Mouse (Mus musculus) heart, adult 18-20 months (tissue): ENCODE measurements around the gene Ptbp1. TPM values are rescaled to one million over a fixed set of nuclear protein-coding genes. Genes with fewer than 3 reads are reported as not detected.
A peak's percentile ranks its signal among the peaks of the same experiment; 100 is the strongest.

Experiments used
- DNase-seq, 2 experiments: peaks; one replicate each; pipeline ENCODE4 v3.0.0; 2021 to 2022; ENCODE audit warnings: mixed read lengths in 1 of 2
- long read RNA-seq, 2 experiments: library from polyadenylated mRNA; stranded (forward); transcript quantifications; one replicate each; pipeline ENCODE4 v2.0.0; 2021
- total RNA-seq, 2 experiments: library from RNA; stranded (reverse); gene quantifications; 2 replicates each; pipeline ENCODE4 v1.2.3; 2021

Gene Ptbp1
- 10 to 100 TPM; 35.8 to 39.9 TPM for total RNA-seq
- long read RNA-seq, experiment 1, partial matches to known transcripts = 3 of 11 reads
- long read RNA-seq, experiment 1, other reads (novel, unspliced or antisense) = 2 of 11 reads
- long read RNA-seq, experiment 2, partial matches to known transcripts = 3 of 8 reads
- long read RNA-seq, experiment 2, other reads (novel, unspliced or antisense) = 3 of 8 reads

DNA sequence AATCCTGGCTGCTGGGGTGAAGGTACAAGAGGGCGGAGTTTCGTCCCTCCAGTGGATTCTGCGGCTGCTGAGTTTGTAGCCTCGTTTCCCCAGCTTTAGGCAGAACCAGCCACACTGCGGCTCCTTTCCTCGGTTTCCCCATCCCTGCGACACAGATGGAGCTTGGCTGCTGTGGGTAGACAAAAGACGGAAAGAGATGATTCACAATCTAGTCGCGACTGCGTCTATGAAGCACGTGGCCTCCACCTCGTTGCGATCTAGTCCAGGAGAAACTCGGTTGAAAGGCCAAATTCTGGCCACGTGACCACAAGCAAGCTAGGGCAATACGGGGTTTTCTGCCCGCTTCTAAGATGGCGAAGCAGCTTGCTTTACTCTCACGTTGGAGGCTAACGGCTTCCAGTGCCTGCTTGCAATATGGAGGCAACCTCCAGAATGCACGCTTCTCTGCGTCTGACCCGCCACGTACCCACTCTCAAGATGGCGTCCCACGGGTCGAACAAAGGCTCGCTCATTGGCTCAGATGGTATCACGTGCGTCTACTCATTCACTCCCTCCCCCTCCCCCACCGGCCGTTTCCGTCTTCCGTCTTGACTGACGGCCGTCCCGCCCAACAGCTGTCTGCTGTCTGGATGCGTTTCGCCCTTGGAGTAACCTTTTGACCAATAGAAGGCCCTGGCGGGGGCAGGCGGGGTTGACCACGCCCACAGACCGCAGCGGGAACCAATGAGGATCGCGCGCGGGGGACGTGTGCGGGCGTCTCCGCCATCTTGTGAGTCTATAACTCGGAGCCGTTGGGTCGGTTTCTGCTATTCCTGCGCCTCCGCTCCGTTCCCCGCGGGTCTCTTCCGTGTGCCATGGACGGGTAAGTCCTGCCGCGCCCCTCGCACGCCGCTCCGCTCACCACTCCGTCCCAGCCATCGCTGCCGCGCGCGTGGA lies at the start of gene Ptbp1:
Gene Ptbp1, plus strand, starts transcription at position 568 of the 936 bp plus-strand sequence.
- peak; percentile 99 for DNase-seq

DNA sequence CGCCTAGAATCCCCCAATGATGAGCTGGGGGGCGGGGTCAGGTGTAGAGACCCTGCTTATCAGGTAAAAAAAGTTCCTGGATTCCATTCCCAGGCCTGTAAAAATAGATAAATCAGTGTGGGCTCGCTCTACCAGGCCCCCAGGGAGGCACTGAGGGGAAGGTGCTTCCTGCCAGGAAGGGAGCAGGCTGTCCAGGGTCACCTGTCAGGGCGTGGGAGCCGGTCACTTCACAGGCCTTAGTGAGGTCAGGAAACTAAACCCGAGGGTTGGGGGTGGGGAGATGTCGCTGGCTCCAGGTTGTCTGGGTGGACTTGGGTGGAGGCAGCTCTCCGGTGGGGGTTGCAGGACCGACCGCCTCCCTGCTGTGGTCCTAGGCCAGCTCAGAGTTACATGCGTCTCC lies 48.6 kb upstream of the Ptbp1 start:
- peak; percentile 78 to 92 for DNase-seq

DNA sequence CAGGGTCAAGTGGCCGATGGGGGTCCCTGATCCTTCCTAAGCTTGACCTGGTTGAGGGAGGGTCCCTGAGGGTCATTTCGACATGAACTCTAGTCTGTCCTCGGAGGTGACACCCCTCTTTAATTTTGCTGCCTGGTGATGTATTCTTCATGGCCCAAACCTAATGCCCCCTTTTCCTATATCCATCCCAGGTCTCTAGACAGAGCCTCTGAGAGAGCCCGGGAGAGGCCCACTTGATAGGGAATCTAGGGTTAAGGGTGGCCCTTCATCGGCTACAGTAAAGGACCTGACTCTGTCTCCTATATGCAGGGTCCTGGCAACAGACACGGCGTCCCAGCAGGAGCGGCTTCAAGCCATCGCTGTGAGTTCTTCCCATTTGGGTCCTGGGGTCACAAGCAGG lies 47.9 kb upstream of the Ptbp1 start:
- DNase-seq = no peak

DNA sequence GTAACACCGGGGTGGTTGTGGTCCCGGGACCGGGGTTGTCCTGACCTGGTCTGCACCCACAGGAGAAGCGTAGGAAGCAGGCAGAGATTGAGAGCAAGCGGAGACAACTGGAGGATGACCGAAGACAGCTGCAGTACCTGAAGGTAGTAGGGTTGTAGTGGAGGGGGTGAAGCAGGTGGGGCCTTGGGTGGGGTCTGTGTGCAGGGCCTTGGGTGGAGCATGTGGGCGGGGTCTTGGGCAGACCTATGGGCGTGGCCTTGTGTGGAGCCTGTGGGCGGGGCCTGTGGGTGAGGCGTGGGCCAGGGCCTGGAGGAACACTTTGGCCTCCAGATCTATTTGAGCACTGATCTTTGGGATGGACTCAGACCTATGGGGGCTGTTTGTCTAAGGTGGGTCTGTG lies 47.3 kb upstream of the Ptbp1 start:
- peak; percentile 70 to 84 for DNase-seq

DNA sequence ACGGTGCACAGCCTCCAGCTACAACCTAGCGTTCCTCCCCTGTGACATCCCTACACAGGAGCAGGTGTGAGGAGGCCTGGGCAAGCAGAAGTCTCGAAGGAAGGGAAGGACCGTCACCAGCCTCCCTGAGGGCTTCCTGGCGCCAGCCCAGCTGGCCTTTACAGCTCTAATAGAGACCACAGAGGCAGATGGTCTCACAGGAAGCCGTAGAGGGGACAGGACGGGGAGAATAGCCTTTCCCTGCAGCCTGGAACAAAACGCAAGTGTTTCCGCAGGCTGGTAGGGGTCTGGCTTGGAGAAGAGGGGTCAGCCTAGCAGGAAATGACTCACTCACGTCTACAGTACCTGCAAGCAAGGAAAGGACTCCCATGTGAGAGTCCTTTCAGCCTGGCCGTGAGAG lies 46.4 kb upstream of the Ptbp1 start:
- DNase-seq = peak; percentile 63 to 86

DNA sequence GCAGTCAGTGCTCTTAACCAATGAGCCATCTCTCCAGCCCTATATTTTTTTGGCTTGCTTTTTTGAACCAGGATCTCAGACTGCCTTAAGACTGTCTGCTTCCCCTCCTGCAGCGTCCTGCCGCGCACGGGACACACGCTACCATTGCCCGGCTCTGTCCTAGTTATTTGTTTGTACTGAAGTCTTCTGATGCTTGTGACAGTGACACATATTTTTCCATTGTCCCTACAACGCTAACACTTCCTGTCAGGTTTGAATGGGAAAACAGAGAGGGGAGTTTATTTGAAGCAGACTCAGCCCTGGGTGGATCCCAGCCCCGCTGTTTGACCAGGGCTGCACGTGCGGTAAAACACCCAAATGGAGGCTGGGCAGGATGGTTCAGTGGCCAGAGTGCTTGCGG lies 45.5 kb upstream of the Ptbp1 start:
- peak in 1 of 2 experiments; percentile 44 for DNase-seq

DNA sequence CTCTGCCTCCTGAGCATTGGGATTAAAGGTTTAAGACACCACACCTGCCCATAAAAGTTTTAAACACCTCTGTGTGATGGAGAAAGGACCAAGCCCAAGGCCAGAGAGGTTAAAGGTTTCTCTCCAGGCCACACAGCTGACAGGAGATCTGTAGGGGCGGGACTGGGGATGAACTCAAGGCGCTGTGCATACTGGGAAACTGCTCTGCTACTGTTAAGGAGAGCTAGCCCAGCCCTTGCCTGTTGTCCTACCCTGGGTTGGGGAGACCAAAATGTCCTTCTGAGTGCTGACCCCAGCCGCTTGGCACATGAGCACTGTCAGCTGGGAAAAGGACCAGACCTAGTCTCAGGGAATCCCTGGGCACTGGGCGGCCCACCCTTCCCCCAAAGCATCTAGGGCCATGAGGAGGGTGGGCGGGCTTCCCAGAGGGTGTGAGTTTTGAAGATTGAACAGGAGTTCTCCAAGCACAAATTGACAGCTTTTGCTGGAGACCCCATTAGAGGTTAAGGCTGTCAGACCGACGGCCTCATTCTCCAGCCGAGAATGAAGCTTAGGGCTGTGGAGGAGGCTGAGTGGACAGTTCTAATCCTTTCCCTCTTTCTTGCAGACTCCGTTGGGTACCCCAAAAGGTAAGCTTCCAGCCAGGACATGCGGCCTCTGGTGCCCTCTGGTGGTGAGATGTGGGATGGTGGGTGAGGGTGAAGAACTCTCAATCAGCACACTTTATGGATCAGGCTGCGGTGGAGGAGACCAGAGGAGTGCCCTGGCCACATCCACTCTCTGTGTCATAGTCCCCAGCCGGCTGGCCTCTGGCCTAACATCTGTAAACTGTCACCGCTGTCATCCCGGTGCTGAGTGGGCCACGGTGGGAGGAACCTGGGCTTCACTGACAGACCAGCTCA lies 42.2 kb upstream of the Ptbp1 start:
- DNase-seq = peak; percentile 81 to 96

DNA sequence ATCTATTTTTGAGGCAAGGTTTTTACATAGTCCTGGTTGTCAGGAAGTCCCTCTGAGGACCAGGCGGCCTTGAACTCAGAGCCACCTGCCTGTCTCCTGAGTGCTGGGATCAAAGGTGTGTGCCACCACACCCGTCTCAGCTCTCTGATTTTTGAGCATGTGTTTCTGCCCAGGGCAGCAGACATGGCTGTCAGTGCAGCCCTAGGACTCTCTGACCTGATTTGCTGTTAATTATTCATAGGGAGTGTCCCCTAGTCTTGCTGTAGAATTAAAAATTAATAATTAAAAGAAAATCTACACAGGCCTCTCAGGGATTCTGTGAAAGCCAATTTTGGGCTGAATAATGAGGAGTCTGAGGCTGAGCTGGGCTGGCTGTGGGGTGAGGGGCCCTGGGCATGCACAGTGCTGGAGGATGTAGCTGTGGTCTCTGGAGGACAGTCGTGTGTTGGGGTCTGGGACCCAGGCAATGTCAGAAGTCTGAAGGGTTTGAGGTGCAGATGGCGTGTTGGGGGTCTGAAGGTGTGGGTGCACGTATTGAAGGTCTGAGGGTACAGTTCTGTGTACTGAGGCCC lies 39.9 kb upstream of the Ptbp1 start:
- DNase-seq = no peak

DNA sequence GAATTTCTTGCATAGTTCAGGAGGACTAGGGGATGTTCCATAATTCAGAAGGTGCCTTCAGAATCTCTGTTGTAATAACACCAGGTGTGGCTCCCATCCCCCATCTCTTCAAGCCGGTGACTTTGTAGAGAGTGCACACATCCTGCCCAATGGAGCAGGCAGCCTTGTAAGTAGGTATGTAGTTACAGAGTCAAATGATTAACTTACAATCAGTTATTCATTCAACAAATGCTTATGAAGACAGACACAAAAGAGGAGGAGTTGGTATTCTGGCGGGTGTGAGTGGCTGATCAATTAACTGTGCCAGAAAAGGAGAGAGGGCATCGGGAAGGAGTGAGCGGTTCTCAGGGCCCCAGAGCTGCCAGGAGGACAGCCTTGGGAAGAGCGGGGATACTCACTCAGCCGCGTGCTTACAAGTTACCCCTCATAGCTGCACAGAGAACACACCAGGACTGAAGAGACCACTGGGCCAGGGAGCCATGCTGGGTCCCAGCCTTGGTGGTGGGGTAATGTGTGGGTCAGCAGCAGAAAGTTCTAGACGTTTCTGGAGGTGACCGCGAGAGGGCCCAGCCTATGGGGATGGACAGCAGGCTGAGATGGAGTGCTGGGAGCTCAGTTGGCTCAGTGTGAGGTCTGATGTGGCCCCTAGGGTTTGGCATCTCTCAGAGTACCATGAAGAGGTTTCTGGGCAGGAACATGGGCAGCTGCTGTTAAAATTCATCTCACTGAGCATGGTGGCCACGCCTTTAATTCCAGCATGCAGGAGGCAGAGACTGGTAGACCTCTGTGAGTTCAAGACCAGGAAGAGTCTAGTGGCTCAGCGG lies 38.3 kb upstream of the Ptbp1 start:
- no peak for DNase-seq

DNA sequence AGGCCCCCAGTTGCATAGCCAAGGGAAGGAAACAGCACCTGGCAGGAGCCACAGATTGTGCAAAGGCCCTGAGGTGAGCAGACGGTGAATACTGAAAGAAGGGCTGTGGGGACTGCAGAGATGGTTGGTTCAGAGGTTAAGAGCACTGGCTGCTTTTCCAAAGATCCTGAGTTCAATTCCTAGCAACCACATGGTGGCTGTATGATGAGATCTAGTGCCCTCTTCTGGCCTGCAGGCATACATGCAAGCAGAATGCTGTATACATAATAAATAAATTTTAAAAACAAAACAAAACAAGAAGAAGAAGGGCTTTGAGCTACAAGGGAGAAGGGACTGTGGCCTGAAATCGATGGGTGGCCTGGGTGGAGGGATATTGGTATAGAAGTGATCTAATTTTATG lies 37.1 kb upstream of the Ptbp1 start:
- DNase-seq = no peak

DNA sequence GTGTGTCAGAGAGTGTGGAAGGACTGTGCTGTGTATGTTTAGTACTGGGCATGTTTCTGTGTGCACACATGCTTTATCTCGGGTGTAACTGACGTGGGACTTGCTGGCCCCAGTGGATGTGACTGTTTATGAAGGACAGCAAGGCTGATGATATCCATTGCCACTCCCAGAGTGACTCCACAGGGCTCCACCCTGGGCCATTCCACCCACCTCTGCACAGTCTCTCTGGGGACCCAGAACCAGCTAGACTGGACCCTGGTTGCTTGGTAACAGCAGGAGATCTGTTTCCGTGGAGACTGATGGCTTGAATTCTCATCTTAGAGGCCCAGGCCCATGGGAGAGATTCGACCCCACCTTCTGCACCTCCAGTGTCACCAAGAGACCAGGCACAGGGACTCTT lies 36.0 kb upstream of the Ptbp1 start:
- DNase-seq = no peak

DNA sequence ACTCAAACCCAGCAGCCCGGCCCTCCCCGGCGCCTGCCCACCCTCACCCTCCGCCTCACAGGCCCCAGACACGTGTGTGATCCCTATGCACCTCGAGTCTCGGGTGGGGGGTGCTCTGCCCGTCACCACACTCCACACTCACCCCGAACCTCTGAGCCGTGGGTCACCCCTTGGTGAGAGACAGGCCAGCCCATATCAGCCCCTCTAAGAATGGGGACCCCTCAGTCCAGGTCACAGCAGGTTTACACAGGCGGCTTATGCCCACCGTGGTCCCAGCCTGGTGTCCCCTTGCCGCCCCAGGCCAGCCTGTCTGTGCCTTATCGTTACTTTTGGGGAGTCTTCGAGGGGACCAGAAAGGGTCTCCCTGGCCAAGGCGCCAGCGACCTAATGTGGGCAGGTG lies 34.6 kb upstream of the Ptbp1 start:
- no peak for DNase-seq

DNA sequence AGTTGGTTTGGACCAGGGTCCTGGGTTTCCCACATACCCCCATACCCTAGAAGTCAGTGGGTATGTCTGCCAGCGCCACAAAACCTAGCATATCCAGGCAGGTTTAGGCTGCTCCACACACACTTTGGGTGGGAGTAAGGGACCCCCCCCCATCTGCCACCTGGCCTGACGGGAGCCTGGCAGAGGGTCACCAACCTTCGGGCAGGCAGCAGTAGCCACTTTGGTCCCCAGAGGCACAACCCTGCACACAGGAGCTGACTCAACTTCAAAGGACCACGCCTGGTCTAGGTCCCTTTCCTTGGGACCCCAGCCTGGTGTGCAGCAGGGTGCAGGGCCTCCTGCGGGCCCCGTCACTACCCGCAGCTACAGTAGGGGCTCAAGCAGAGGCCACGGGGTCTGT lies 34.0 kb upstream of the Ptbp1 start:
- no peak for DNase-seq

DNA sequence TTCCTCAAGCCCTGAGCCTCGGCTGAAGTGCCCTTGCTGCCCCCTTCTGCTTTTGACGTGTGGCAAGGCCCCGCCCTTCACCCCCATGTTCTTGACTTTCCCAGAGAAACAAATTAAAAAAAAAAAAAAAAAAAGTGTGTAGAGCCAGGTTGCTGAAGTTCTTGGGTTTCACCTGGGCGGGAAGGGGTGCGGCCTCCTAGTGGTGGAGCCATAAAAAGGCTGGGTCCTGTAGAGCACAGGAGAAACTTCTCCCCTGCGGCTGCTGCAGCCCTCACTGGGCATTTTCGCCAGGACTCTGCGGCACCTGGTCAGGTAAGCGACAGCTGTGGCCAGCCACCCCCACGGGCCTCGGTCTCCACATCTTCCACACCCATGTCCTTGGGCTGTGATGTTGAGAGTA lies 33.4 kb upstream of the Ptbp1 start, which contains the start of gene Misp:
Gene Misp, plus strand, starts transcription at position 208 of the 400 bp plus-strand sequence.
- no peak for DNase-seq

DNA sequence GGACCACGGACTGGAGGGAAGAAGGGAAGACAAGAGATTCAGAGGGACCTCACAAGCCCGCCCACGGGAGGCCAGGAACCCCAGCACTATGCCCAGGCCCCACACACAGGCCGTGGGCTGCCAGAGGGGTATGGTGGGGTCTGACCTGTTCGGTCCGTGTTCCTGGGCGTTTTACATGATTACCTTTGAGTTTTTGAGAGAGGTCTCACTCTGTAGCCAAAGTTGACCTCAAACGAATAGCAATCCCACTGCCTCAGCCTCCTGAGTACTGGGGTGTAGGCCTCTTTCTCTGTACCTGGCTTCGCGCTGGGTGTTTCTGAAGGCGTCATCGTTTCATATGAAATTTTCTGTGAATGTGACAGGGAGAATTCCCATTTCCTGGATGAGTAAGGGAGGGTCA lies 32.5 kb upstream of the Ptbp1 start:
- no peak for DNase-seq

DNA sequence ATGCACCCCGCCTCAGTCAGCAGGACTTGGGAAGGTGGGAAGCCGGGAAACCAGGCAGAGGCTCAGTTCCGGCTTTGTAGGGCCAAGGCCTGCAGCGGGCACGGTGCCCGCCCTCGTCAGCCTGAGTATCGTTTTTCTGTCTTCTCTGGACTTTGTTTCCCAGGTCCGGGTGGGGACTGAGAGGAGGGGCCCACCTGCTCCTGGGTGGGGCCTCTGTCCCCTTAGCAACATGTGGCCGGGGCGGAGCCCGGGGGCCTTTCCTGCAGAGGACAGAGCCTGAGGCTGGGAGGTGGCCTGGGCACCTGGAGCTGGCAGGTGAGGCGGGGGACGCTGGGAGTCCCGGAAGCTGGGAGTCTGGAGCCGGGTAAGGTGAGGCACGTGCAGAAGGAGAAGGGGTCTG lies 31.9 kb upstream of the Ptbp1 start:
- no peak for DNase-seq

DNA sequence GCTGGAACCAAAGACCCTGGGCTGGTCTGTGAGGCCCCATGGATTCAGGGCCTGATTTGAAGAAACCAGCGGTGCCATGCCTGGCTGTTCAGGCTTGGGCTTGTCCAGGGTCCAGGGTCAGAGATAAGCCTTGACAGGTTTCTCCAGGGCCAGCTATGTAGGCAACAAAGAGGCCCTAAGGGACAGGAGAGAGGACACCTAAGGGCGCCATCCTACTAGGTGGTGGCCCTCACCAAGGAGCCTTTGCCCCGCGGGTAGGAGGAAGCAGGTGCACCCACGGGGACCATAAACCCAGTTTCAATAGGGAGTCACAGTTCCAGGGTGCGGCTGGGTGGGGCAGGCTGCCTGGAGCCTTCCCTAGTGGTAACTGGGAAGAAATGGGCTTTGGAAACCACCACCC lies 31.2 kb upstream of the Ptbp1 start:
- DNase-seq = no peak

DNA sequence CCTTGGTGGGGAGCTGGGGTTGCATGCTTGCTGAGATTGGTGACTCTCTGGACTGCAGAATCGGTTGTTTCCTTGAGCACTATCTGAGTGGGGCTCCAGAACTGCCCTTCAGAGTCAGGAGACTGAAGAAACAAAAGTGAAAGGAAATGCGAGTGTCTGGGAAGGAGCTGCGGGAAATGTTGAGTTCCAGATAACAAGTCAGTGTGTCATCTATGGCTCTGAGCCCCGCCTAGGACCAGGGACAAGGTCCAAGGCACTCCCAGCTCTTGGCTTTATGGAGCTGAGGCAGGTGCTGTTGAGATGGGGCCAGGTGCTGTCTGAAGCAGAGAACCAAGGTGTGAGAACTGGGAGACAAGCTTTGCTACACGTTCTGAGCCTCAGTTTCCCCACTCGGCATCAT lies 29.8 kb upstream of the Ptbp1 start:
- DNase-seq = peak in 1 of 2 experiments; percentile 66

DNA sequence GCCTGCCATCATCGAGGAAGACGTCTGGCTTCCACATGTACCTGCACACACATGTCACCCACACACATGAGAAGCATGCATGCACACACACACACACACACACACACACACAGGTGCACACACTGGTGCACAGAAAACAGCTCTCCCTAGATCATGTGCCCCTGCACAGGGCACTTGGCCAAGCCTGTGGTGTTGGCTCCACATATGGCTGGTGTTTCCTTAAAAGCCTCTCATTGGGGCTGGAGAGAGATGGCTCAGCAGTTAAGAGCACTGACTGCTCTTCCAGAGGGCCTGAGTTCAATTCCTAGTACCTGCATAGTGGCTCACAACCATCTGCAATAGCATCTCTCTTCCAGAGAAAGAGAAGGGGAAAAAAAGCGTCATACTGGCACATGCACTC lies 22.6 kb upstream of the Ptbp1 start:
- no peak for DNase-seq

DNA sequence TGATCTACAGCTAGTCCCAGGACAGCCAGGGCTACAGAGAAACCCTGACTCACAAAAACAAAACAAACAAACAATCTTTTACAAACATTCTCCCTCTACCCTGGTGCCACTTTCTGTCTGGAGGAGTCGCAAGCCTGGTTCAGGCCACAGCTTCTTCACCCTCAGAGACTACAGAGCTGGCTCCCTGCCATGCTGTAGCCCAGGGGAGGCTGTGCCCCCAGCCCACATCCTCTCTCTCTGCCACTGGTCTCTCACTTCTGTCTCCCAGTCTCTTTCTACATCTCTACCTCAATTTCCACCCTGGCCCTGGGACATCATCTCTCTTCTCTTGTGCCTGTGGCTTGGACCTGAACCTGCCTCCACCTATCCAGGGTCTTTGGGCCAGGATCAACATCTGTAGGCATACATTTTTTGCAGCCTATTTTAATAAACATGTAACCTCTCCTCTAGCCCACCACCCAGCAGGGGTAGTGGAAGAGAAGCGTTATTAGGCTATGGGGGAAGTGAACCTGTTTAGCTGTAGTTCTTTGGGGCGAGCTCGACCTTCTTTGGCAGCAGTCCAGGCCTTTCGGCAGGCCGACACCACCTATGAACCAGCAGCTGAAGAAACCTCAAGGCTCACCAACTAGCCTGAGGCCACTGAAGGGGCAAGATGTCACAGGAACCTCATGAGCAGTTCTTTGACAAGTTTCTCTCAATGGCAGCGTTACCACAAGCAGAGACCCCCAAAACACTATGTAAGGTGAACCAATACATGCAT lies 22.0 kb upstream of the Ptbp1 start:
- DNase-seq = no peak

DNA sequence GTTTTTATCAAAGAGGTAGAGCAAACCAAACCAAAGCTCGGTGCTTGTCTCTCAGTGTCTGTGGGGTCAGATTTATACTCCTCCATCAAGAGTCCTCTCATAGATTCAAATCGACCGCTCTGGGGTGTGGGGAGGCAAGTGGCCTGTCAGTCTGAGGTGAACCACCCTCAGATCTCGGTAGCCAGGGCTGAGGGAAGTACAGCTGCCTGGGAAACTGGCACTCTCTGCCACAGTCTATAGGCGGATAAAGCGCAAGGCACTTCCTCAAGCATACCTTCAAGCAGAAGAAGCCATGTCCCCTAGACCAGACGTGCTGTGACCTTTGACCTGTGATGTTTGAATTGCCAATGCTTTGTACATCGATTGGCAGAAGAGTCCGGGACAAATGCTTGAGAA lies 21.4 kb upstream of the Ptbp1 start:
- DNase-seq = no peak
